Mouse (Mus musculus) ES-E14 (cell line): ENCODE data around the gene Krt222.

ENCODE experiments used
- CHD2 ChIP-seq: IDR thresholded peaks from 2 replicates; pipeline ENCODE4 v1.6.1; 2014; ENCODE audit warnings: mild to moderate bottlenecking, low read depth, low read length, inconsistent platforms
- HCFC1 ChIP-seq: IDR thresholded peaks from 2 replicates; pipeline ENCODE4 v1.6.1; 2012; ENCODE audit warnings: low read length, inconsistent platforms, borderline replicate concordance; ENCODE audit not compliant: insufficient read depth
- MAFK ChIP-seq: IDR thresholded peaks from 2 replicates; pipeline ENCODE4 v1.6.1; 2014; ENCODE audit warnings: mild to moderate bottlenecking, low read depth, low read length, inconsistent platforms; ENCODE audit not compliant: insufficient read depth
- ZC3H11A ChIP-seq: IDR thresholded peaks from 2 replicates; pipeline ENCODE4 v1.6.1; 2012; ENCODE audit warnings: low read depth, mild to moderate bottlenecking, inconsistent platforms, low read length, borderline replicate concordance

- no peak for TF ChIP-seq MAFK
- TF ChIP-seq CHD2 = no peak
- TF ChIP-seq HCFC1 = no peak
- TF ChIP-seq ZC3H11A = no peak
Observed at GRCm38 (mm10) chr11:99186836-99187235, 57.0 kb downstream of the Krt222 start.
